Mouse (Mus musculus): ENCODE measurements around the gene Kcnj12. TPM values are rescaled to one million over a fixed set of nuclear protein-coding genes. Genes with fewer than 3 reads are reported as not detected.

The Kcnj12 gene
- polyA plus RNA-seq, 1 experiment from 2014 or later: 0.67 TPM

DNA sequence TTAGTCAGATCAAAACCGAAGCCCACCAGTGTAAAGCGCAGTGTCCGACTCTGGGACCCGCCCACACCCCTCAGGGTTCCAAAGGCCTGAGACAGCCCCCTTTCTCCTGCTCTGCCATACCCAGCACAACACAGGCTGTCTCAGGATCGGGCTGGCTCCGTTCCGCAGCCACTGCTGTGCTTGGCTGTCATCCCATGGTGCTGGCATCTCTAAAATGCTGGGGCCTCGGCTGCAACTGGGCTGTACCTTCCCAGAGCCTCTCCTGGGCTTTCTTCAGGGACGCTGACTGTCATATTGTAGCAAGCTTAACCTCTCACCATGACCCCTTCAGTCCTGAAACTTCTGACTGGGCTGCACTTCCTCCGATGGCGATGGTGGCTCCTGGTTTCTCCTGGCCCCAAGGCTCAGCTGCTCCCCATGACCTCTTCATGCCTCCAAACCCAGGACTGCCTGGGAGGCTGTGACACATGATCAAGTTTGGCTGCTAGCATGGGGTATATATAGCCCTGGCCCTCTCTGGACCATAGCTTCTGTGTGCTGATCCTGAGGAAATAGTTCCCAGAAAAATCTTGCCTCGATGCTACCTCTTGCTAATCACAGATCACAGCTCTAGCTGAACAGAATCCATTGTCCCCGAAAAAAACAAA, 37.3 kb upstream of the Kcnj12 start:
- peaks cover 9% of the 10 kb centered on the region; the same call in 1 of the 2 replicates for H3K4me1 ChIP-seq (replicated peaks; ENCODE audit: control insufficient read depth, insufficient read depth, low read length)
- no peak overlapping the region for H3K4me2 ChIP-seq (ENCODE audit: low read depth, low read length)
- H3K27me3 ChIP-seq (ENCODE audit: control insufficient read depth, insufficient read depth, low read depth, low read length): no peaks in the 10 kb centered on the region
- no peaks in the 10 kb centered on the region for H3K36me3 ChIP-seq (ENCODE audit: control insufficient read depth, insufficient read depth, low read length)
- no peak overlapping the region for H3K4me3 ChIP-seq (ENCODE audit: low read length)
- ATAC-seq (ENCODE audit: low read depth): peak; percentile 54; the same call in 1 of the 2 replicates
- no peak overlapping the region for H3K27ac ChIP-seq (ENCODE audit: low read length)
- no peak overlapping the region for H3K9ac ChIP-seq (ENCODE audit: low read length)
- H3K9me3 ChIP-seq (ENCODE audit: control insufficient read depth, low read length): no peaks in the 10 kb centered on the region
- 65% methylated on average over 13 of the region's 13 CpGs for WGBS

DNA sequence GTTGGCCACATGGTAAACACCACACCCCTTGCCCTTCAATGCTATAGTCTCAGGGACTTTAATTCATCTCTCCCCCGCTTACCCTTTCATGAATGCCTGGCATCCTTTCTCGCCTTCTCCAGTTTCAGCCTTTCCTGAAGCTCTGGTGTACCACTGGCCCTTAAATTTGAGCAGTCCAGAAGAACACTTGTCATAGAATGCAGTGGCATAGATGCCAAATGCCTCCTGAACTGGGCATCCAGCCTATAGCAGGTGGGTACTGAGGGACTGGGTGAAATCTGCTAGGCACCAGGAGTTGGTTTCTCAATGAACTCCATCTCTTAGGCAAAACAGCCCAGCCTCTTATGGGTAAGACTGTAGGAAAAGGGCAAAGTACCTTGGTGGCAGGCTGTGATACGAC, 31.9 kb upstream of the Kcnj12 start:
- Histone ChIP-seq H3K9ac (ENCODE audit: low read length) (no peak overlapping the region), H3K4me3 (ENCODE audit: low read length) (no peak overlapping the region), H3K9me3 (ENCODE audit: control insufficient read depth, low read length) (no peaks in the 10 kb centered on the region), H3K27me3 (ENCODE audit: control insufficient read depth, insufficient read depth, low read depth, low read length) (no peaks in the 10 kb centered on the region), H3K4me2 (ENCODE audit: low read depth, low read length) (no peak overlapping the region), H3K27ac (ENCODE audit: low read length) (no peak overlapping the region), H3K36me3 (ENCODE audit: control insufficient read depth, insufficient read depth, low read length) (no peaks in the 10 kb centered on the region), H3K4me1 (replicated peaks; ENCODE audit: control insufficient read depth, insufficient read depth, low read length) (no peaks in the 10 kb centered on the region)
- 69% methylated on average over 3 of the region's 3 CpGs for WGBS
- no peak for ATAC-seq (ENCODE audit: low read depth)

DNA sequence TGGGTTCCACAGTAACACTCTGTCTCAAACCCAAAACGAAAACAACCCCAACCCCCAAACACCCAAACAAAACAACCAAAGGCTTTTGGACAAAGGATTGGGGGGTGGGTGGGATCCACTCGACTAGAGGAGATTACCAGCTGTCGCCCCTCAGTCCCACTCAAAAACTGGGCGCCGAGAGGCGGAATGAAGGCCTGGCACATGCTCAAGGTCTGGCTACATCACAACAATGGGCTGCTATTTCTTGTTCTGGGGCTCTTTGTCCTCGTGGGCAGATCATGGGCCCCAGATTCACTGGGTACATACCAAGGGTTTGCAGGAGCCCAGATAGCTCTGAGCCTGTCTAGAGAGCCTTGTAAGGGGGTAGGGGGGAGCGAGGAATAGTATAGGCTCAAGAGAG, 19.6 kb upstream of the Kcnj12 start:
- ATAC-seq (ENCODE audit: low read depth): peak; percentile 51; the same call in 1 of the 2 replicates
- H3K4me3 ChIP-seq (ENCODE audit: low read length): no peak overlapping the region

DNA sequence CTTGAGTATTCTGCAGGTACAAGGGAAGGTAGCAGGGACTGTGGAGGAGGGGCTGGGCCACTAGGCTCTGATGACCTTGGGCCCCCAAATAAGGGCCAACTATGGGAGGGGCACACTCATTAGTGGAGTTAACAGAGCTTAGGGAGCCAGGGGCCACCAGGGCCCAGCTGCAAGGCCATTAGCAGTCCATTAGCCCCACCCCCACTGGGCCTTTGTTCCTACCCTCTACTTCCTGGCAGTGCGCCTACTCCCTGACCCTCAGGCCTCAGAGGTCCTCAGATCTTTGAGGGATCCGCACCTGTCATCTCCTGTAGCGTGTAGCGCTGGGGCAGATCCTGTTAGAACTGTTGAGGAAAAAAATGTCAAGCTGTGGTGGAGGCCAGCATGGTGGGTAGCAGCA, 18.3 kb upstream of the Kcnj12 start:
- no peaks in the 10 kb centered on the region for H3K27me3 ChIP-seq (ENCODE audit: control insufficient read depth, insufficient read depth, low read depth, low read length)
- no peak overlapping the region for H3K4me3 ChIP-seq (ENCODE audit: low read length)
- no peak overlapping the region for H3K9ac ChIP-seq (ENCODE audit: low read length)
- H3K27ac ChIP-seq (ENCODE audit: low read length): no peak overlapping the region
- no peaks in the 10 kb centered on the region for H3K36me3 ChIP-seq (ENCODE audit: control insufficient read depth, insufficient read depth, low read length)
- 46% methylated on average over 4 of the region's 4 CpGs for WGBS
- no peaks in the 10 kb centered on the region for H3K9me3 ChIP-seq (ENCODE audit: control insufficient read depth, low read length)
- H3K4me2 ChIP-seq (ENCODE audit: low read depth, low read length): no peak overlapping the region
- H3K4me1 ChIP-seq (replicated peaks; ENCODE audit: control insufficient read depth, insufficient read depth, low read length): peaks cover 3% of the 10 kb centered on the region; the same call in 1 of the 2 replicates
- ATAC-seq (ENCODE audit: low read depth): no peak

More for the DNA sequence above, 19.6 kb upstream of the Kcnj12 start:
- Histone ChIP-seq H3K27me3 (ENCODE audit: control insufficient read depth, insufficient read depth, low read depth, low read length) (no peaks in the 10 kb centered on the region), H3K9me3 (ENCODE audit: control insufficient read depth, low read length) (no peaks in the 10 kb centered on the region), H3K4me2 (ENCODE audit: low read depth, low read length) (no peak overlapping the region), H3K36me3 (ENCODE audit: control insufficient read depth, insufficient read depth, low read length) (no peaks in the 10 kb centered on the region), H3K27ac (ENCODE audit: low read length) (no peak overlapping the region), H3K4me1 (replicated peaks; ENCODE audit: control insufficient read depth, insufficient read depth, low read length) (peaks cover 3% of the 10 kb centered on the region; the same call in 1 of the 2 replicates), H3K9ac (ENCODE audit: low read length) (no peak overlapping the region)
- 64% methylated on average over 8 of the region's 8 CpGs for WGBS

DNA sequence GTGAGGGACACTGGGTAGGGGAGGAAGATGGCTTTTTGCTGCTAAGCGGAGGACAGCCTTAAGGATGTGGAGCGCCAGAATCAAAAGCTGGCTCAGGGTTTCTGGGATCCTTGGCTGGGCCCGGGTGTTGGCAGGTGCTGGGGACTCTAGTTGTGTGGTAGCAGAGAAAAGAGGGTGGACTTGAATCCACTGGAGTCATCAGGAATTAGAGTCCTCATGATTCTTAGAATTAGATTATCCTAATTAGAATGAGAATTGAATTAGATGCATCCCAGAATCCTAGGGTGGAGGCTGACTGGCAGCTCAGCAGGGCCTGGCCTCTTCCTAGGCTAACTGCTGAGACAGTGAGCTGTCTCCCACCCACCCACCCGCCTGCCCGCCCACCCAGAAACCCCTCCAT, 17.6 kb upstream of the Kcnj12 start:
- WGBS: 70% methylated on average over 5 of the region's 5 CpGs
- H3K27me3 ChIP-seq (ENCODE audit: control insufficient read depth, insufficient read depth, low read depth, low read length): no peaks in the 10 kb centered on the region
- no peak overlapping the region for H3K27ac ChIP-seq (ENCODE audit: low read length)
- H3K4me3 ChIP-seq (ENCODE audit: low read length): no peak overlapping the region
- H3K9ac ChIP-seq (ENCODE audit: low read length): no peak overlapping the region
- peaks cover 3% of the 10 kb centered on the region; the same call in 1 of the 2 replicates for H3K4me1 ChIP-seq (replicated peaks; ENCODE audit: control insufficient read depth, insufficient read depth, low read length)
- no peak for ATAC-seq (ENCODE audit: low read depth)
- H3K9me3 ChIP-seq (ENCODE audit: control insufficient read depth, low read length): no peaks in the 10 kb centered on the region
- H3K36me3 ChIP-seq (ENCODE audit: control insufficient read depth, insufficient read depth, low read length): no peaks in the 10 kb centered on the region
- H3K4me2 ChIP-seq (ENCODE audit: low read depth, low read length): no peak overlapping the region

DNA sequence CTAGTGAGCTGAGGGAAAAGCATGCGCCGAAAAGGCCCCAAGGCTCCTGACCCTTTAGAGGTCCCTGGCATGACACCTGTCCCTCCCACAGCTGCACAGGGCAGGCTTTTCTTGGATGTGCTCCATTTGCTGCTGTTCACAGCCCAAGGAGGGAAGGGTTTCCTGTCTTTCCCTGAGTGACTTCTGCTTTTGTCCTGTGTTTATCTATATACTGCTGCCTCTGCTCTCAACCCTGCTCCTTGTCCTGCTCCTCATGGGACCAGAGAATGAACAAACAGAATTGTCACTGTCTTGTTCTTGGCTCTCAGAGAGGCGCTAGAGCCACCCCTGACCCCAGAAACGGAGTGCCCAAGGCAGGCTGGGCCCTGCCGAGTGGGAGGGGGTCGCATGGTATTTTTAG, 17.0 kb upstream of the Kcnj12 start:
- Histone ChIP-seq H3K9ac (ENCODE audit: low read length) (no peak overlapping the region), H3K4me3 (ENCODE audit: low read length) (no peak overlapping the region), H3K36me3 (ENCODE audit: control insufficient read depth, insufficient read depth, low read length) (no peaks in the 10 kb centered on the region), H3K27ac (ENCODE audit: low read length) (no peak overlapping the region; the same call in 1 of the 2 replicates), H3K4me1 (replicated peaks; ENCODE audit: control insufficient read depth, insufficient read depth, low read length) (peaks cover 3% of the 10 kb centered on the region; the same call in 1 of the 2 replicates), H3K27me3 (ENCODE audit: control insufficient read depth, insufficient read depth, low read depth, low read length) (no peaks in the 10 kb centered on the region), H3K4me2 (ENCODE audit: low read depth, low read length) (no peak overlapping the region), H3K9me3 (ENCODE audit: control insufficient read depth, low read length) (no peaks in the 10 kb centered on the region)
- WGBS: 33% methylated on average over 6 of the region's 6 CpGs
- no peak for ATAC-seq (ENCODE audit: low read depth)

DNA sequence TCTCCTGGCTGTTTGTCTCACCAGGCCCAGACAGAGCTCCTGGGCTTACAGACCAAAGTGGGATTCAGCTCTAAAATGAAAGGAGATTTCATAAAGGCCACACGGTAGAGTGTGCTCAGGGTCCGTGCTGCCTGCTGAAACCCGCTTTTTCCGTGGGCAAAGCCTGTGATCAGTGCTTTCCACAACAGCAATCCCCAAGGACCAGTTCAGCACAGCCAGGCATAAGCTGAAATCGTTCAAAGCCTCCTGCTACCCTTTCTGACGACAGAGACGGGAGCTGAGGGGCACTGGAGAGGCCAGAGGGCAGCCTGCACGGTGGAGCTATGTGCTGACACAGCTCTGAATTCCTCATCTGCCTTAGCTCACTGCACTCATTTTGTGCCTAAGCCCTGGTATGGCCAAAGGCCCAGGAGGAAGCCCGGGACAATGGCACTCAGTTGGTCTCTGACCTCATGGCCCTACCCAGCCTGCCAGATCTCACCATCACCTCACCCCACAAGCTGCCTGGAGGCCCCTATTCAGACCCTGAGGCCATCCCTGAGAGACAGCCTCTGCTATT, 10.5 kb upstream of the Kcnj12 start:
- H3K9me3 ChIP-seq (ENCODE audit: control insufficient read depth, low read length): no peaks in the 10 kb centered on the region
- no peaks in the 10 kb centered on the region for H3K36me3 ChIP-seq (ENCODE audit: control insufficient read depth, insufficient read depth, low read length)
- no peak overlapping the region for H3K4me3 ChIP-seq (ENCODE audit: low read length)
- H3K4me2 ChIP-seq (ENCODE audit: low read depth, low read length): no peak overlapping the region
- no peak for ATAC-seq (ENCODE audit: low read depth)
- H3K4me1 ChIP-seq (replicated peaks; ENCODE audit: control insufficient read depth, insufficient read depth, low read length): no peaks in the 10 kb centered on the region
- no peak overlapping the region for H3K9ac ChIP-seq (ENCODE audit: low read length)
- H3K27ac ChIP-seq (ENCODE audit: low read length): no peak overlapping the region
- 35% methylated on average over 9 of the region's 9 CpGs for WGBS
- no peaks in the 10 kb centered on the region for H3K27me3 ChIP-seq (ENCODE audit: control insufficient read depth, insufficient read depth, low read depth, low read length)

DNA sequence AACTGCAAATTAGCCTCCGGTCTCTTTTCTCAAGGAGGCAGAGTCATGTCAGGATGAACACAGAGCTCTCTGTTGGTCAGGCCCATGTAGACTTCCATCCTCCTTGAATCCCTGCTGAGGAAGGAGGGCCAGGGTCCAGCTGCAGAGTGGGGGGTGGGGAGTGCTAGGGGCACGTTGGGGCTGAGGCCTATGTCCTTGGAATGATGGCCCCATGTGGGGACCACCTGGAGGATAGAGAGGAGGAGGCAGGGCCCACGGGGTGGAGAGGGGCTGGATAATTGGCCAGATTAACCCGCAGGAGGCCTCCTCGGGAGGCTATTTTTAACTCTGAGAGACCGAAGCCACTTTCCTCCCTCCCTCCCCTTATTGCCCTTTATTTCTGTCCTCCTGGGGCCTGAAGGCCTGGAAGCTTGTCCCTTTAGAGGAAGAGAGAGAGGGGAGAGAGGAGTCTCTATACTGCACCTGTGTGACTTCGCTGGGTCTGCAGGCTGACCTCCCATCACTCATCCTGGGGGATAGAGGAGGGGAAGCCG, 5.4 kb upstream of the Kcnj12 start:
- no peaks in the 10 kb centered on the region for H3K4me1 ChIP-seq (replicated peaks; ENCODE audit: control insufficient read depth, insufficient read depth, low read length)
- no peak overlapping the region for H3K9ac ChIP-seq (ENCODE audit: low read length)
- no peak overlapping the region for H3K27ac ChIP-seq (ENCODE audit: low read length)
- no peak overlapping the region for H3K4me2 ChIP-seq (ENCODE audit: low read depth, low read length)
- no peaks in the 10 kb centered on the region for H3K36me3 ChIP-seq (ENCODE audit: control insufficient read depth, insufficient read depth, low read length)
- ATAC-seq (ENCODE audit: low read depth): no peak
- no peaks in the 10 kb centered on the region for H3K9me3 ChIP-seq (ENCODE audit: control insufficient read depth, low read length)
- no peak overlapping the region for H3K4me3 ChIP-seq (ENCODE audit: low read length)
- 18% methylated on average over 8 of the region's 8 CpGs for WGBS
- peaks cover 14% of the 10 kb centered on the region for H3K27me3 ChIP-seq (ENCODE audit: control insufficient read depth, insufficient read depth, low read depth, low read length)

DNA sequence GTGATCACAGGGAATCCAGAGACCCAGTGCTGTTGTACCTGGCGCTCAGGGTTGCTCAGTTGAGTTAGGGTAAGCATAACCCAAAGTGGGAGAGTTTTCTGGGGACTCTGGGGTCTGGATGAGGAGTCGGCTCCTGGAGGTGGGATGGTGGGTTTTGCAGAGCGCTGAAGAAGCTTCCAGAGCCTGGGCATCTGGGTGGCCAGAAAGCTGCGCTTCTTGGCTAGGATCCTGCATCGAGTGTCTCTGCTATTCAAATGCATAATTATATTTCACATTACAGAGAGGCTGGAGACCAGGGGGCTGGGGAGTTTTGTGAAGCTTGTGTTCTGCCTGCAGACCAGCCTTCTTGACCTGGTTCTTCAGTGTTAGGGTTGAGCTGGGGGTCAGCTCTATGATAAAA, 1.2 kb upstream of the Kcnj12 start:
- H3K9me3 ChIP-seq (ENCODE audit: control insufficient read depth, low read length): no peaks in the 10 kb centered on the region
- 71% methylated on average over 5 of the region's 5 CpGs for WGBS
- peaks cover 6% of the 10 kb centered on the region; the same call in 1 of the 2 replicates for H3K4me1 ChIP-seq (replicated peaks; ENCODE audit: control insufficient read depth, insufficient read depth, low read length)

More for the DNA sequence above, 1.2 kb upstream of the Kcnj12 start:
- Histone ChIP-seq H3K27ac (ENCODE audit: low read length) (no peak overlapping the region), H3K4me3 (ENCODE audit: low read length) (no peak overlapping the region), H3K4me2 (ENCODE audit: low read depth, low read length) (no peak overlapping the region), H3K9ac (ENCODE audit: low read length) (no peak overlapping the region), H3K27me3 (ENCODE audit: control insufficient read depth, insufficient read depth, low read depth, low read length) (peaks cover 50% of the 10 kb centered on the region), H3K36me3 (ENCODE audit: control insufficient read depth, insufficient read depth, low read length) (no peaks in the 10 kb centered on the region)
- no peak for ATAC-seq (ENCODE audit: low read depth)
